Mouse (Mus musculus): ENCODE data around the gene Ntm. TPM values are rescaled to one million over a fixed set of nuclear protein-coding genes. Genes with fewer than 3 reads are reported as not detected.

Gene Ntm
- total and polyA plus RNA-seq, 3 experiments: not detected

- TF ChIP-seq MYC (IDR thresholded peaks at IDR 0.05; ENCODE audit: low read depth, low read length): no peak
- no peak for TF ChIP-seq ZNF384 (IDR thresholded peaks at IDR 0.05; ENCODE audit: low read depth, low read length)
- no peak overlapping the region for H3K27ac ChIP-seq (ENCODE audit: control insufficient read depth, low read depth, low read length)
- no peaks in the 10 kb centered on the region for H3K27me3 ChIP-seq (ENCODE audit: control insufficient read depth in 1 of 2, insufficient read depth in 2 of 2, low read length in 2 of 2)
- no peaks in the 10 kb centered on the region for H3K9me3 ChIP-seq (replicated peaks; ENCODE audit: insufficient read depth, low read length)
- H3K36me3 ChIP-seq (ENCODE audit: control insufficient read depth in 1 of 2, insufficient read depth in 2 of 2, low read length in 2 of 2): no peaks in the 10 kb centered on the region
- no peaks in the 10 kb centered on the region for H3K79me2 ChIP-seq (ENCODE audit: control insufficient read depth, insufficient read depth, low read length, poor library complexity)
- H3K4me3 ChIP-seq (ENCODE audit: control insufficient read depth in 1 of 2, insufficient read depth in 1 of 2, low read depth in 2 of 2, low read length in 2 of 2): no peak overlapping the region
- no peaks in the 10 kb centered on the region for H3K4me1 ChIP-seq (ENCODE audit: control insufficient read depth in 1 of 2, insufficient read depth in 2 of 2, low read length in 2 of 2)
- no peak overlapping the region for H3K9ac ChIP-seq (ENCODE audit: control insufficient read depth, low read depth, low read length, poor library complexity, severe bottlenecking)
- peak; percentile 1 for DNase-seq (ENCODE audit: low read depth, low spot score)
Measured at GRCm38 (mm10) chr9:29888712-29889111, 74.2 kb downstream of the Ntm start.

- no peak overlapping the region for H3K27ac ChIP-seq (ENCODE audit: control insufficient read depth, low read depth, low read length)
- H3K36me3 ChIP-seq (ENCODE audit: control insufficient read depth in 1 of 2, insufficient read depth in 2 of 2, low read length in 2 of 2): no peaks in the 10 kb centered on the region
- H3K9me3 ChIP-seq (replicated peaks; ENCODE audit: insufficient read depth, low read length): no peaks in the 10 kb centered on the region
- no peaks in the 10 kb centered on the region for H3K4me1 ChIP-seq (ENCODE audit: control insufficient read depth in 1 of 2, insufficient read depth in 2 of 2, low read length in 2 of 2)
- no peaks in the 10 kb centered on the region for H3K27me3 ChIP-seq (ENCODE audit: control insufficient read depth in 1 of 2, insufficient read depth in 2 of 2, low read length in 2 of 2)
- TF ChIP-seq TCF12 (IDR thresholded peaks at IDR 0.05; ENCODE audit: low read depth, low read length) (no peak), HCFC1 (IDR thresholded peaks at IDR 0.05; ENCODE audit: low read depth, low read length) (no peak), GABPA (IDR thresholded peaks at IDR 0.05; ENCODE audit: low read depth, low read length) (no peak), MAFK (IDR thresholded peaks at IDR 0.05; ENCODE audit: borderline replicate concordance, low read depth, low read length) (no peak), CTCF (IDR thresholded peaks at IDR 0.05 in 2 of 3, conservative IDR thresholded peaks at IDR 0.05 in 1 of 3; ENCODE audit: control insufficient read depth in 1 of 3, insufficient read depth in 1 of 3, low read depth in 2 of 3, low read length in 3 of 3, poor library complexity in 1 of 3, severe bottlenecking in 1 of 3) (no peak), EP300 (IDR thresholded peaks at IDR 0.05; ENCODE audit: low read depth in 1 of 2, low read length in 2 of 2) (no peak), POLR2AphosphoS5 (IDR thresholded peaks at IDR 0.05; ENCODE audit: borderline replicate concordance, low read depth, low read length) (no peak), BHLHE40 (IDR thresholded peaks at IDR 0.05; ENCODE audit: borderline replicate concordance, low read depth, low read length) (no peak), TBP (IDR thresholded peaks at IDR 0.05; ENCODE audit: low read depth, low read length) (no peak), ZNF384 (IDR thresholded peaks at IDR 0.05; ENCODE audit: low read depth, low read length) (no peak), MAZ (IDR thresholded peaks at IDR 0.05; ENCODE audit: low read depth, low read length) (no peak)
- no peak for DNase-seq (ENCODE audit: low read depth, low spot score)
- no peak overlapping the region for H3K9ac ChIP-seq (ENCODE audit: control insufficient read depth, low read depth, low read length, poor library complexity, severe bottlenecking)
- H3K4me3 ChIP-seq (ENCODE audit: control insufficient read depth in 1 of 2, insufficient read depth in 1 of 2, low read depth in 2 of 2, low read length in 2 of 2): no peak overlapping the region
- H3K79me2 ChIP-seq (ENCODE audit: control insufficient read depth, insufficient read depth, low read length, poor library complexity): no peaks in the 10 kb centered on the region
Measured at GRCm38 (mm10) chr9:29887924-29888323, 75.0 kb downstream of the Ntm start.

GRCm38 (mm10) chr9:29884062-29884461, 78.9 kb downstream of the Ntm start:
- no peaks in the 10 kb centered on the region for H3K4me1 ChIP-seq (ENCODE audit: control insufficient read depth in 1 of 2, insufficient read depth in 2 of 2, low read length in 2 of 2)
- H3K79me2 ChIP-seq (ENCODE audit: control insufficient read depth, insufficient read depth, low read length, poor library complexity): no peaks in the 10 kb centered on the region
- no peak overlapping the region for H3K27ac ChIP-seq (ENCODE audit: control insufficient read depth, low read depth, low read length)
- H3K4me3 ChIP-seq (ENCODE audit: control insufficient read depth in 1 of 2, insufficient read depth in 1 of 2, low read depth in 2 of 2, low read length in 2 of 2): no peak overlapping the region
- H3K36me3 ChIP-seq (ENCODE audit: control insufficient read depth in 1 of 2, insufficient read depth in 2 of 2, low read length in 2 of 2): no peaks in the 10 kb centered on the region
- H3K9ac ChIP-seq (ENCODE audit: control insufficient read depth, low read depth, low read length, poor library complexity, severe bottlenecking): no peak overlapping the region
- H3K27me3 ChIP-seq (ENCODE audit: control insufficient read depth in 1 of 2, insufficient read depth in 2 of 2, low read length in 2 of 2): no peaks in the 10 kb centered on the region
- H3K9me3 ChIP-seq (replicated peaks; ENCODE audit: insufficient read depth, low read length): no peaks in the 10 kb centered on the region
- TF ChIP-seq POLR2AphosphoS5 (IDR thresholded peaks at IDR 0.05; ENCODE audit: borderline replicate concordance, low read depth, low read length) (no peak), MAX (IDR thresholded peaks at IDR 0.05; ENCODE audit: low read length) (no peak), RAD21 (IDR thresholded peaks at IDR 0.05; ENCODE audit: low read depth, low read length) (no peak), CHD1 (IDR thresholded peaks at IDR 0.05; ENCODE audit: low read depth, low read length) (no peak), JUND (IDR thresholded peaks at IDR 0.05; ENCODE audit: low read depth, low read length) (no peak), RCOR1 (IDR thresholded peaks at IDR 0.05; ENCODE audit: low read depth, low read length) (no peak), MEF2A (IDR thresholded peaks at IDR 0.05; ENCODE audit: extremely low read depth, insufficient replicate concordance, low read depth, low read length, poor library complexity, severe bottlenecking) (no peak), POLR2A (IDR thresholded peaks at IDR 0.05; ENCODE audit: control insufficient read depth in 1 of 2, insufficient read depth in 1 of 2, low read depth in 1 of 2, low read length in 2 of 2, poor library complexity in 1 of 2) (no peak), SIN3A (IDR thresholded peaks at IDR 0.05; ENCODE audit: low read length) (no peak), NELFE (IDR thresholded peaks at IDR 0.05; ENCODE audit: low read depth, low read length) (no peak), CHD2 (IDR thresholded peaks at IDR 0.05; ENCODE audit: low read length) (no peak), MAZ (IDR thresholded peaks at IDR 0.05; ENCODE audit: low read depth, low read length) (no peak), CTCF (IDR thresholded peaks at IDR 0.05 in 2 of 3, conservative IDR thresholded peaks at IDR 0.05 in 1 of 3; ENCODE audit: control insufficient read depth in 1 of 3, insufficient read depth in 1 of 3, low read depth in 2 of 3, low read length in 3 of 3, poor library complexity in 1 of 3, severe bottlenecking in 1 of 3) (no peak), MAFK (IDR thresholded peaks at IDR 0.05; ENCODE audit: borderline replicate concordance, low read depth, low read length) (no peak), ZMIZ1 (IDR thresholded peaks at IDR 0.05; ENCODE audit: low read depth, low read length) (no peak)
- no peak for DNase-seq (ENCODE audit: low read depth, low spot score)

Measured in MEL (cell line).